Mouse (Mus musculus): Measurements from ENCODE around the gene Dazap2. TPM values are rescaled to one million over a fixed set of nuclear protein-coding genes. Genes with fewer than 3 reads are reported as not detected.
"Not testable (repeated sequence)": the region's sequence is repeated elsewhere in the genome, so short reads cannot be mapped to it uniquely, and the experiment has no call there.

The Dazap2 gene
- polyA plus RNA-seq, 1 experiment, result 1,115 TPM

- peak overlapping the region; percentile 86 for H3K4me3 ChIP-seq (ENCODE audit: control insufficient read depth, insufficient read depth, low read length)
- H3K36me3 ChIP-seq (ENCODE audit: control insufficient read depth, insufficient read depth, low read length), result no peaks in the 10 kb centered on the region
- no peaks in the 10 kb centered on the region for H3K27me3 ChIP-seq (ENCODE audit: control insufficient read depth, insufficient read depth, low read length)
- 60% methylated on average over 21 of the region's 21 CpGs for WGBS
- H3K4me1 ChIP-seq (replicated peaks; ENCODE audit: control insufficient read depth, insufficient read depth, low read length), result peaks cover 28% of the 10 kb centered on the region
- H3K27ac ChIP-seq (ENCODE audit: control insufficient read depth, insufficient read depth, low read length), result no peak overlapping the region
- DNase-seq, result no peak
- TF ChIP-seq POLR2A (IDR thresholded peaks at IDR 0.05; ENCODE audit: control insufficient read depth, extremely low read depth, insufficient read depth, low read length, poor library complexity) (no peak), CTCF (IDR thresholded peaks at IDR 0.05; ENCODE audit: borderline replicate concordance, control insufficient read depth, extremely low read depth, insufficient read depth, low read length, poor library complexity) (no peak)
These were observed 14.4 kb upstream of the Dazap2 start for GRCm38 (mm10) chr15:100600696-100601272.

GRCm38 (mm10) chr15:100601669-100602068 is 13.5 kb upstream of the Dazap2 start:
- 85% methylated on average over 3 of the region's 3 CpGs for WGBS
- TF ChIP-seq POLR2A (IDR thresholded peaks at IDR 0.05; ENCODE audit: control insufficient read depth, extremely low read depth, insufficient read depth, low read length, poor library complexity) (no peak), CTCF (IDR thresholded peaks at IDR 0.05; ENCODE audit: borderline replicate concordance, control insufficient read depth, extremely low read depth, insufficient read depth, low read length, poor library complexity) (no peak)
- H3K4me3 ChIP-seq (ENCODE audit: control insufficient read depth, insufficient read depth, low read length), result no peak overlapping the region

GRCm38 (mm10) chr15:100606677-100607076 is 8.5 kb upstream of the Dazap2 start:
- peaks cover 14% of the 10 kb centered on the region for H3K4me1 ChIP-seq (replicated peaks; ENCODE audit: control insufficient read depth, insufficient read depth, low read length)
- WGBS, result 94% methylated on average over 8 of the region's 8 CpGs
- not testable (repeated sequence) for H3K4me3 ChIP-seq (ENCODE audit: control insufficient read depth, insufficient read depth, low read length); H3K36me3 ChIP-seq (ENCODE audit: control insufficient read depth, insufficient read depth, low read length); DNase-seq; H3K27me3 ChIP-seq (ENCODE audit: control insufficient read depth, insufficient read depth, low read length); H3K27ac ChIP-seq (ENCODE audit: control insufficient read depth, insufficient read depth, low read length)

More at GRCm38 (mm10) chr15:100601669-100602068, 13.5 kb upstream of the Dazap2 start:
- Histone ChIP-seq H3K27me3 (ENCODE audit: control insufficient read depth, insufficient read depth, low read length) (no peaks in the 10 kb centered on the region), H3K4me1 (replicated peaks; ENCODE audit: control insufficient read depth, insufficient read depth, low read length) (peaks cover 28% of the 10 kb centered on the region), H3K36me3 (ENCODE audit: control insufficient read depth, insufficient read depth, low read length) (no peaks in the 10 kb centered on the region), H3K27ac (ENCODE audit: control insufficient read depth, insufficient read depth, low read length) (no peak overlapping the region)
- no peak for DNase-seq

GRCm38 (mm10) chr15:100611951-100612350 is 3.2 kb upstream of the Dazap2 start:
- TF ChIP-seq POLR2A (IDR thresholded peaks at IDR 0.05; ENCODE audit: control insufficient read depth, extremely low read depth, insufficient read depth, low read length, poor library complexity) (no peak), CTCF (IDR thresholded peaks at IDR 0.05; ENCODE audit: borderline replicate concordance, control insufficient read depth, extremely low read depth, insufficient read depth, low read length, poor library complexity) (no peak)
- no peak for DNase-seq
- WGBS, result 79% methylated on average over 7 of the region's 7 CpGs
- H3K36me3 ChIP-seq (ENCODE audit: control insufficient read depth, insufficient read depth, low read length), result no peaks in the 10 kb centered on the region
- H3K27ac ChIP-seq (ENCODE audit: control insufficient read depth, insufficient read depth, low read length), result no peak overlapping the region
- no peaks in the 10 kb centered on the region for H3K27me3 ChIP-seq (ENCODE audit: control insufficient read depth, insufficient read depth, low read length)
- no peak overlapping the region for H3K4me3 ChIP-seq (ENCODE audit: control insufficient read depth, insufficient read depth, low read length)
- H3K4me1 ChIP-seq (replicated peaks; ENCODE audit: control insufficient read depth, insufficient read depth, low read length), result peaks cover 18% of the 10 kb centered on the region

GRCm38 (mm10) chr15:100612432-100612831 is 2.7 kb upstream of the Dazap2 start:
- WGBS, result 65% methylated on average over 2 of the region's 2 CpGs
- Histone ChIP-seq H3K4me3 (ENCODE audit: control insufficient read depth, insufficient read depth, low read length) (no peak overlapping the region), H3K4me1 (replicated peaks; ENCODE audit: control insufficient read depth, insufficient read depth, low read length) (peaks cover 18% of the 10 kb centered on the region), H3K27me3 (ENCODE audit: control insufficient read depth, insufficient read depth, low read length) (no peaks in the 10 kb centered on the region), H3K27ac (ENCODE audit: control insufficient read depth, insufficient read depth, low read length) (no peak overlapping the region), H3K36me3 (ENCODE audit: control insufficient read depth, insufficient read depth, low read length) (no peaks in the 10 kb centered on the region; the same call in 1 of the 2 replicates)
- peak; percentile 62 for DNase-seq
- TF ChIP-seq POLR2A (IDR thresholded peaks at IDR 0.05; ENCODE audit: control insufficient read depth, extremely low read depth, insufficient read depth, low read length, poor library complexity), result no peak
- 0 out of 2 replicates have a peak, but pooled peaks have one; percentile 60 for TF ChIP-seq CTCF (IDR thresholded peaks at IDR 0.05; ENCODE audit: borderline replicate concordance, control insufficient read depth, extremely low read depth, insufficient read depth, low read length, poor library complexity)

- DNase-seq, result peak; percentile 73
- TF ChIP-seq POLR2A (IDR thresholded peaks at IDR 0.05; ENCODE audit: control insufficient read depth, extremely low read depth, insufficient read depth, low read length, poor library complexity) (no peak), CTCF (IDR thresholded peaks at IDR 0.05; ENCODE audit: borderline replicate concordance, control insufficient read depth, extremely low read depth, insufficient read depth, low read length, poor library complexity) (peak; percentile 96)
- peaks cover 10% of the 10 kb centered on the region for H3K36me3 ChIP-seq (ENCODE audit: control insufficient read depth, insufficient read depth, low read length)
- peak overlapping the region; percentile 21; the same call in 1 of the 2 replicates for H3K27ac ChIP-seq (ENCODE audit: control insufficient read depth, insufficient read depth, low read length)
- no peaks in the 10 kb centered on the region for H3K27me3 ChIP-seq (ENCODE audit: control insufficient read depth, insufficient read depth, low read length)
- peaks cover 18% of the 10 kb centered on the region for H3K4me1 ChIP-seq (replicated peaks; ENCODE audit: control insufficient read depth, insufficient read depth, low read length)
- 12% methylated on average over 16 of the region's 16 CpGs for WGBS
- no peak overlapping the region for H3K4me3 ChIP-seq (ENCODE audit: control insufficient read depth, insufficient read depth, low read length)
These were observed 1.6 kb upstream of the Dazap2 start for GRCm38 (mm10) chr15:100613584-100613983.
